Mouse (Mus musculus): ENCODE data around the gene Gm5799. TPM values are rescaled to one million over a fixed set of nuclear protein-coding genes. Genes with fewer than 3 reads are reported as not detected.
"Not testable (repeated sequence)": the region's sequence is repeated elsewhere in the genome, so short reads cannot be mapped to it uniquely, and the experiment has no call there.

Gm5799 gene
- not detected in 2 replicates for polyA plus RNA-seq (2016; fragmentation: Nextera tagmentation; extraction: Ambion mirVana)

DNA sequence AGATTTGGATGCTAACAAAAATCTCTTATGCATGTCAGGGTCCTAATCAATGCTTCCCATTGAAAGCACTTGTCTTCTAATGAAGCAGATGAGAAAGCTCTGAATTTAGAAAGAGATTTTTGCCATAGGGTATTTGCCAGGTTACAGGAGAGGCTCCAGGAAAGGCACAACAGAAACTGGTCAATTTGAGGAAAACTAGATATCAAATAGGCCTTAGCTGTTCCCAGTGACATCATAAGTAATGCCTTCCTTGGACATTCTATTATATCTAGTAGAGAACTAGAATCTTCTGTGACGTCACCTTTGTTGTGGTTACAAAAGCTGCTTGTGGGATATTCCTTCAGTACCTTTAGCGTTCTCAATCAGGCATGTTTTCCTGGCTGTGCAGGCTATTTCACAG, at the start of gene Gm5799:
Gene Gm5799 (plus strand): TSS at position 301 of the 400 bp plus-strand sequence.
- H3K4me3 ChIP-seq; H3K36me3 ChIP-seq; H3K27me3 ChIP-seq (ENCODE audit: low read depth, poor library complexity, severe bottlenecking); H3K4me1 ChIP-seq; DNase-seq (ENCODE audit: low spot score); H3K27ac ChIP-seq (replicated peaks); H3K9me3 ChIP-seq (replicated peaks): not testable (repeated sequence)
- WGBS: 85% methylated on average over 2 of the region's 2 CpGs

DNA sequence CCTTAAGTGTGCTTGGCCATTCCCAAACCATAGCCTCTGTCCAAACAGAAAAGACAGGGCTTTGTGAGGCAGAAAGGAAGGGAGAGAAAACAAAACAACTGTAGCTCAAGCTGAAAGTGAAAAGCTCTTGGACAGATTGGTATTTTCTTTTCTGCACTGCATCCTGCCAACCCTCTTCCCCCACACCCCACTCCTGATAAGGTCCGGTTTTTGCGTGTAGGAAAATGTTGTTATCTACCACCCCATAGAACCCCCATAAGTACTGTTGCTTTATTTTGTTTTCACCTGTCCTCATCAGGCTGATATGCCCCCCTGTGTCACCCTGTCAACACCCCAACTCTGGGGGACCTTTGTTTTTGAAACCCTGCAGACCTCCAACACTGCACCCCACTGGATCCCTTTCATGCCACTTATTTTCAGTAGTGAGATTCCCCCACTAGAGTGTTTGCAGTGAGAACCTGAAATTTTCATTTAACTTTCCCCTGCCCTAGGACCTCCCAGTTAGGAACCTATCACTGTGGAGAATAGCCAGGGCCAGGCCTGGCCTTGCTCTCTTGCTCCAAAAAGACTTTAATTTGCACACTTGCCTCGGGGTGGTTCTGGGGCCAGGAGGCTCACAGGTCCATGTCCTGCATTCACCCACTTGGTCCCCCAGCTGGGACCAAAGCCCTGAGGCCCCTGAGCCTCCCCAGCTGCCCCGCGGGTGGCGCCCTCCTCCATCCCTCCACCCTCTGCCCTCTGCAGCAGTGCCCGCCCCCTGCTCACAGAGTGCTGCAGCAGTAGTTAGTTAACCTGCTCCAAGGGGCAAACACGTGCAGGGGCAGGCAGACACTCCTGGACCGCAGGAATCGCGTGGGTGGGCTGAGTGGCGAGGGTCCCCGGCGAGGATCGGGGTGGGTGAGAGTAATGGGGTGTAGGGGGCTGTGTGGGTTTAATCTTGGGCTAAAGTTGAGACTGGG, 12.0 kb upstream of the Gm5799 start:
- H3K36me3 ChIP-seq; H3K27me3 ChIP-seq (ENCODE audit: low read depth, poor library complexity, severe bottlenecking); H3K4me1 ChIP-seq; H3K9me3 ChIP-seq (replicated peaks); H3K27ac ChIP-seq (replicated peaks); H3K4me3 ChIP-seq: not testable (repeated sequence)
- peak; percentile 28 for DNase-seq (ENCODE audit: low spot score)
- WGBS: 34% methylated on average over 14 of the region's 15 CpGs

DNA sequence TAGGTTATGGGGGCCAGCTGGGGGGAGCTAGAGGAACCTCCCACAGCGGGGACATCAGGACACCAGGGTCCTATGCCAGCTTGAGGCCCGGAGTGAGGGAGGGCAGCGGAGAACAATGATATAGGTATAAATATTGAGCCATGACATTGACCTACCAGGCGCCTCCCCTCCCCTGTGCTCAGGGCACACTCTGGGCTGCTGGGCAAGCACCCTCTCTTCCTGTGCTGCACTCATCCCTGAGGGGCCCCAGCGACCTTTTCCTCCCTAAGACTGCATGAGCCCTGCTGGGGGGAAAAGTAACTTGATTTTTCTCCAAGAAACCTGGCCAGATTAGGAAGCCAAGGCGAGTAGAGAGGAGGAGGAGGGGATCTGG, 11.4 kb upstream of the Gm5799 start:
- H3K4me1 ChIP-seq; H3K9me3 ChIP-seq (replicated peaks); DNase-seq (ENCODE audit: low spot score); H3K4me3 ChIP-seq; H3K27ac ChIP-seq (replicated peaks); H3K36me3 ChIP-seq; H3K27me3 ChIP-seq (ENCODE audit: low read depth, poor library complexity, severe bottlenecking): not testable (repeated sequence)
- WGBS: no CpG with 5 or more reads among the region's 6 CpGs

DNA sequence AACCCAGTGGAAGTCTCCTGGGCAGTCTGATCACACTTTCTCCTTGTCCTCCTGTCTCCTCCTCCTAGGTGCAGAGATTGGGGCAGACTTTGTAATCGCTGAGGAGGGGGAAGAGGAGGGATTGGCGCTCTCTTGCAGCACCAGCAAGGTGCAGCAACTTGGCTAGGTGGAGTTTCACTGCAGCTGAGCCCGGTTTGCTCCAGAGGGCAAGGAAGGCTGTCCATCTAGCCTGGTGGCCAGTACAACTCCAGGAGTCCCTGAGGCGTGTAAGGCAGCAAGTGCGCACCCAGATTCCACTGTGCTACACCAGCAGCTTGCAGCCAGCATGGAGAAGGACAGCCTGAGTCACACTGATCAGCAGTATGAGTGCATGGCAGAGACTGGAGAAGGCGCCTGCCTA, 11.0 kb upstream of the Gm5799 start:
- DNase-seq (ENCODE audit: low spot score): peak; percentile 17
- H3K27ac ChIP-seq (replicated peaks); H3K9me3 ChIP-seq (replicated peaks); H3K27me3 ChIP-seq (ENCODE audit: low read depth, poor library complexity, severe bottlenecking); H3K4me1 ChIP-seq; H3K36me3 ChIP-seq; H3K4me3 ChIP-seq: not testable (repeated sequence)
- WGBS: 39% methylated on average over 5 of the region's 6 CpGs

GRCm38 (mm10) chr14:43538144-43538543, 5.2 kb upstream of the Gm5799 start:
- not testable (repeated sequence) for H3K27ac ChIP-seq (replicated peaks); H3K9me3 ChIP-seq (replicated peaks); H3K27me3 ChIP-seq (ENCODE audit: low read depth, poor library complexity, severe bottlenecking); H3K4me3 ChIP-seq; H3K36me3 ChIP-seq; H3K4me1 ChIP-seq; DNase-seq (ENCODE audit: low spot score)
- WGBS: 83% methylated on average over 2 of the region's 2 CpGs

GRCm38 (mm10) chr14:43546281-43546680, 2.9 kb downstream of the Gm5799 start:
- H3K4me3 ChIP-seq; H3K4me1 ChIP-seq; H3K9me3 ChIP-seq (replicated peaks); DNase-seq (ENCODE audit: low spot score); H3K27ac ChIP-seq (replicated peaks); H3K27me3 ChIP-seq (ENCODE audit: low read depth, poor library complexity, severe bottlenecking); H3K36me3 ChIP-seq: not testable (repeated sequence)

- H3K27me3 ChIP-seq (ENCODE audit: low read depth, poor library complexity, severe bottlenecking); H3K27ac ChIP-seq (replicated peaks); H3K4me3 ChIP-seq; DNase-seq (ENCODE audit: low spot score); H3K36me3 ChIP-seq; H3K4me1 ChIP-seq; H3K9me3 ChIP-seq (replicated peaks): not testable (repeated sequence)
- WGBS: 88% methylated on average over 2 of the region's 2 CpGs
Observed at GRCm38 (mm10) chr14:43552271-43552670, 8.9 kb downstream of the Gm5799 start.

GRCm38 (mm10) chr14:43577969-43578368, 34.6 kb downstream of the Gm5799 start:
- not testable (repeated sequence) for H3K9me3 ChIP-seq (replicated peaks); H3K27ac ChIP-seq (replicated peaks); H3K27me3 ChIP-seq (ENCODE audit: low read depth, poor library complexity, severe bottlenecking); H3K4me3 ChIP-seq; DNase-seq (ENCODE audit: low spot score); H3K36me3 ChIP-seq; H3K4me1 ChIP-seq
- 86% methylated on average over 4 of the region's 4 CpGs for WGBS

- not testable (repeated sequence) for H3K9me3 ChIP-seq (replicated peaks); DNase-seq (ENCODE audit: low spot score); H3K36me3 ChIP-seq; H3K4me1 ChIP-seq; H3K27me3 ChIP-seq (ENCODE audit: low read depth, poor library complexity, severe bottlenecking); H3K4me3 ChIP-seq; H3K27ac ChIP-seq (replicated peaks)
- WGBS: 69% methylated on average over 1 of the region's 2 CpGs
Observed at GRCm38 (mm10) chr14:43579046-43579445, 35.7 kb downstream of the Gm5799 start, which contains the start of gene Gm17654. TSS of gene Gm17654 (minus strand) at chr14:43579146.

Other genes starting within 250 kb of the Gm5799 start
- not detected in 2 replicates for gene Gm8127, start 249.7 kb upstream of the Gm5799 start, polyA plus RNA-seq (2016; fragmentation: Nextera tagmentation; extraction: Ambion mirVana)
- not detected in 2 replicates for gene 1700001F09Rik, start 195.8 kb upstream of the Gm5799 start, polyA plus RNA-seq (2016; fragmentation: Nextera tagmentation; extraction: Ambion mirVana)
- not detected in 2 replicates for gene Gm8138, start 127.2 kb upstream of the Gm5799 start, polyA plus RNA-seq (2016; fragmentation: Nextera tagmentation; extraction: Ambion mirVana)
- not detected in 2 replicates for gene Gm17654, start 35.6 kb downstream of the Gm5799 start, polyA plus RNA-seq (2016; fragmentation: Nextera tagmentation; extraction: Ambion mirVana)
- gene Gm10375, start 64.4 kb downstream of the Gm5799 start, polyA plus RNA-seq (2016; fragmentation: Nextera tagmentation; extraction: Ambion mirVana): not detected in 2 replicates
- not detected in 2 replicates for gene Gm8165, start 133.6 kb downstream of the Gm5799 start, polyA plus RNA-seq (2016; fragmentation: Nextera tagmentation; extraction: Ambion mirVana)
- gene Gm7324, start 154.3 kb downstream of the Gm5799 start, polyA plus RNA-seq (2016; fragmentation: Nextera tagmentation; extraction: Ambion mirVana): 1.1 and 1.8 TPM in 2 replicates
- gene Gm16506, start 183.9 kb downstream of the Gm5799 start, polyA plus RNA-seq (2016; fragmentation: Nextera tagmentation; extraction: Ambion mirVana): not detected in 2 replicates
- gene Gm6526, start 204.3 kb downstream of the Gm5799 start, polyA plus RNA-seq (2016; fragmentation: Nextera tagmentation; extraction: Ambion mirVana): not detected in 2 replicates
- not detected in 2 replicates for gene Gm8180, start 241.2 kb downstream of the Gm5799 start, polyA plus RNA-seq (2016; fragmentation: Nextera tagmentation; extraction: Ambion mirVana)